Mouse (Mus musculus) midbrain, embryonic 12.5 days (tissue): ENCODE data around the gene Trim5. TPM values are rescaled to one million over a fixed set of nuclear protein-coding genes. Genes with fewer than 3 reads are reported as not detected.

Experiments
- ATAC-seq: fragments of 200-750 bp; cut with Nextera tagmentation; 2 replicates; pipeline ENCODE4 v1.8.0; 2017; ENCODE audit warnings: low read depth, moderate TSS enrichment, moderate library complexity; ENCODE audit not compliant: low FRiP score
- H3K27ac ChIP-seq: fragments of 300-500 bp; sonication (generic); replicated peaks from 2 replicates; pipeline ENCODE4 v1.5.1; 2016; ENCODE audit warnings: mild to moderate bottlenecking
- H3K27me3 ChIP-seq: fragments of 300-500 bp; sonication (generic); 2 replicates; pipeline ENCODE4 v1.6.1; 2016; ENCODE audit warnings: mild to moderate bottlenecking
- H3K36me3 ChIP-seq: fragments of 300-500 bp; sonication (generic); 2 replicates; pipeline ENCODE4 v1.6.1; 2016
- H3K4me1 ChIP-seq: fragments of 300-500 bp; sonication (generic); 2 replicates; pipeline ENCODE4 v1.6.1; 2016
- H3K4me2 ChIP-seq: fragments of 300-500 bp; sonication (generic); replicated peaks from 2 replicates; pipeline ENCODE4 v1.6.1; 2016; ENCODE audit warnings: mild to moderate bottlenecking, moderate library complexity
- H3K4me3 ChIP-seq: fragments of 300-500 bp; sonication (generic); 2 replicates; pipeline ENCODE4 v1.5.1; 2016; ENCODE audit warnings: mild to moderate bottlenecking
- H3K9ac ChIP-seq: fragments of 300-500 bp; sonication (generic); replicated peaks from 2 replicates; pipeline ENCODE4 v1.6.1; 2016; ENCODE audit warnings: mild to moderate bottlenecking, moderate library complexity
- H3K9me3 ChIP-seq: fragments of 300-500 bp; sonication (generic); 2 replicates; pipeline ENCODE4 v1.6.1; 2016; ENCODE audit warnings: mild to moderate bottlenecking
- WGBS: fragments of 180-500 bp; shearing (Covaris S2); methylation state at CpG from one replicate; pipeline ENCODE4 v1.1.7; 2016; 5-methylcytosine and 5-hydroxymethylcytosine counted together
- polyA plus RNA-seq: library from polyadenylated mRNA; unstranded; fragments of >200 nt; fragmentation: Nextera tagmentation; extraction: Ambion mirVana; gene quantifications from 2 replicates; pipeline ENCODE4 v1.2.1, GENCODE M21; 2016

The Trim5 gene
- polyA plus RNA-seq, 1 experiment from 2014 or later: 0.10 TPM

GRCm38 (mm10) chr7:104244287-104245181, 43.4 kb downstream of the Trim5 start, which contains the start of gene Trim34a:
TSS of gene Trim34a (plus strand) at chr7:104244457.
- H3K36me3 ChIP-seq: no peaks in the 10 kb centered on the region
- no peak within 1 kb of the TSS for H3K27ac ChIP-seq
- H3K9ac ChIP-seq: no peak within 1 kb of the TSS
- H3K9me3 ChIP-seq: no peaks in the 10 kb centered on the region
- no peaks in the 10 kb centered on the region for H3K4me1 ChIP-seq
- peak within 1 kb of the TSS; percentile 43 for H3K4me2 ChIP-seq
- H3K27me3 ChIP-seq: no peaks in the 10 kb centered on the region
- WGBS: 7% methylated on average over 13 of the region's 13 CpGs
- ATAC-seq: peak; percentile 58
- peak within 1 kb of the TSS; percentile 32 for H3K4me3 ChIP-seq

- H3K27me3 ChIP-seq: no peaks in the 10 kb centered on the region
- no peak overlapping the region for H3K4me2 ChIP-seq
- H3K9ac ChIP-seq: no peak overlapping the region
- no peak for ATAC-seq
- no peak overlapping the region for H3K27ac ChIP-seq
- H3K9me3 ChIP-seq: no peaks in the 10 kb centered on the region
- H3K4me3 ChIP-seq: no peak overlapping the region
- no peaks in the 10 kb centered on the region for H3K4me1 ChIP-seq
- WGBS: 67% methylated on average over 1 of the region's 1 CpGs
- no peaks in the 10 kb centered on the region for H3K36me3 ChIP-seq
These were observed 44.3 kb downstream of the Trim5 start for GRCm38 (mm10) chr7:104243616-104244015.

GRCm38 (mm10) chr7:104240857-104241256, 47.0 kb downstream of the Trim5 start:
- Histone ChIP-seq H3K9me3 (no peaks in the 10 kb centered on the region), H3K9ac (no peak overlapping the region), H3K36me3 (no peaks in the 10 kb centered on the region), H3K27ac (no peak overlapping the region), H3K4me1 (no peaks in the 10 kb centered on the region), H3K4me2 (no peak overlapping the region), H3K4me3 (no peak overlapping the region), H3K27me3 (no peaks in the 10 kb centered on the region)
- no peak for ATAC-seq

GRCm38 (mm10) chr7:104231203-104231602, 56.7 kb downstream of the Trim5 start:
- WGBS: 36% methylated on average over 2 of the region's 2 CpGs
- Histone ChIP-seq H3K9ac (no peak overlapping the region), H3K27me3 (no peaks in the 10 kb centered on the region), H3K27ac (no peak overlapping the region), H3K4me3 (no peak overlapping the region), H3K4me1 (no peaks in the 10 kb centered on the region), H3K9me3 (no peaks in the 10 kb centered on the region), H3K36me3 (no peaks in the 10 kb centered on the region), H3K4me2 (no peak overlapping the region)
- no peak for ATAC-seq

- ATAC-seq: peak; percentile 82
- Histone ChIP-seq H3K4me2 (peak within 1 kb of the TSS; percentile 53), H3K27me3 (no peaks in the 10 kb centered on the region), H3K36me3 (no peaks in the 10 kb centered on the region), H3K9ac (0 out of 2 replicates have a peak within 1 kb of the TSS, but pooled peaks have one; percentile 24), H3K4me3 (peak within 1 kb of the TSS; percentile 31), H3K27ac (no peak within 1 kb of the TSS), H3K9me3 (no peaks in the 10 kb centered on the region), H3K4me1 (peaks cover 7% of the 10 kb centered on the region)
- WGBS: 2% methylated on average over 37 of the region's 37 CpGs
These were observed 69.0 kb downstream of the Trim5 start, which contains the start of gene Trim6 for GRCm38 (mm10) chr7:104218701-104219569. TSS of gene Trim6 (plus strand) at chr7:104218793.

GRCm38 (mm10) chr7:104217881-104218280, 70.0 kb downstream of the Trim5 start:
- H3K9ac ChIP-seq: no peak overlapping the region
- H3K36me3 ChIP-seq: no peaks in the 10 kb centered on the region
- no peak overlapping the region for H3K4me3 ChIP-seq
- no peak overlapping the region for H3K4me2 ChIP-seq
- 84% methylated on average over 2 of the region's 2 CpGs for WGBS
- no peak overlapping the region for H3K27ac ChIP-seq
- peaks cover 7% of the 10 kb centered on the region for H3K4me1 ChIP-seq
- H3K9me3 ChIP-seq: no peaks in the 10 kb centered on the region
- H3K27me3 ChIP-seq: no peaks in the 10 kb centered on the region
- no peak for ATAC-seq

- no peaks in the 10 kb centered on the region for H3K9me3 ChIP-seq
- H3K4me2 ChIP-seq: no peak overlapping the region
- H3K36me3 ChIP-seq: no peaks in the 10 kb centered on the region
- no peak overlapping the region for H3K9ac ChIP-seq
- no peak overlapping the region for H3K4me3 ChIP-seq
- ATAC-seq: no peak
- peaks cover 7% of the 10 kb centered on the region for H3K4me1 ChIP-seq
- H3K27ac ChIP-seq: no peak overlapping the region
- H3K27me3 ChIP-seq: no peaks in the 10 kb centered on the region
- WGBS: 63% methylated on average over 1 of the region's 1 CpGs
These were observed 71.8 kb downstream of the Trim5 start for GRCm38 (mm10) chr7:104216011-104216535.

Other genes with a start within 250 kb of the Trim5 start
- not detected in 2 replicates for gene Olfr642, start 235.4 kb downstream of the Trim5 start, polyA plus RNA-seq
- gene 4930516K23Rik, start 226.6 kb downstream of the Trim5 start, polyA plus RNA-seq: not detected in 2 replicates
- not detected in 2 replicates for gene Olfr644, start 216.2 kb downstream of the Trim5 start, polyA plus RNA-seq
- not detected in 2 replicates for gene Olfr645, start 202.6 kb downstream of the Trim5 start, polyA plus RNA-seq
- not detected in 2 replicates for gene Olfr646, start 183.2 kb downstream of the Trim5 start, polyA plus RNA-seq
- gene Ubqln5, start 158.3 kb downstream of the Trim5 start, polyA plus RNA-seq: not detected in 2 replicates
- not detected in 2 replicates for gene Olfr643, start 150.7 kb downstream of the Trim5 start, polyA plus RNA-seq
- not detected in 2 replicates for gene Ubqln3, start 144.8 kb downstream of the Trim5 start, polyA plus RNA-seq
- gene Ubqlnl, start 137.5 kb downstream of the Trim5 start, polyA plus RNA-seq: not detected in 2 replicates
- not detected in 2 replicates for gene Olfm5, start 123.3 kb downstream of the Trim5 start, polyA plus RNA-seq
- gene Olfr648, start 104.7 kb downstream of the Trim5 start, polyA plus RNA-seq: 0.45 and 0.47 TPM in 2 replicates
- gene Olfr649, start 92.1 kb downstream of the Trim5 start, polyA plus RNA-seq: not detected in 2 replicates
- 0.72 and 1.3 TPM in 2 replicates for gene Trim6, start 69.3 kb downstream of the Trim5 start, polyA plus RNA-seq
- 0.83 and 1.2 TPM in 2 replicates for gene Trim34a, start 43.6 kb downstream of the Trim5 start, polyA plus RNA-seq
- gene Trim12a, start 27.4 kb upstream of the Trim5 start, polyA plus RNA-seq: 2.7 and 2.8 TPM in 2 replicates
- gene Trim34b, start 41.4 kb upstream of the Trim5 start, polyA plus RNA-seq: not detected in 2 replicates
- 0.94 and 1.1 TPM in 2 replicates for gene Trim12c, start 65.3 kb upstream of the Trim5 start, polyA plus RNA-seq
- not detected in 2 replicates for gene Trim30b, start 81.8 kb upstream of the Trim5 start, polyA plus RNA-seq
- 0.13 TPM in 1 of 2 replicates, not detected in the other for gene Trim30c, start 112.7 kb upstream of the Trim5 start, polyA plus RNA-seq
- gene Trim30a, start 177.1 kb upstream of the Trim5 start, polyA plus RNA-seq: 0.56 and 0.94 TPM in 2 replicates
- 0.30 and 0.42 TPM in 2 replicates for gene Trim30d, start 219.8 kb upstream of the Trim5 start, polyA plus RNA-seq